Mouse (Mus musculus): ENCODE measurements around the gene Lrp1. TPM values are rescaled to one million over a fixed set of nuclear protein-coding genes. Genes with fewer than 3 reads are reported as not detected.

The Lrp1 gene
- polyA plus RNA-seq, 1 experiment from 2014 or later: 67.2 TPM

DNA sequence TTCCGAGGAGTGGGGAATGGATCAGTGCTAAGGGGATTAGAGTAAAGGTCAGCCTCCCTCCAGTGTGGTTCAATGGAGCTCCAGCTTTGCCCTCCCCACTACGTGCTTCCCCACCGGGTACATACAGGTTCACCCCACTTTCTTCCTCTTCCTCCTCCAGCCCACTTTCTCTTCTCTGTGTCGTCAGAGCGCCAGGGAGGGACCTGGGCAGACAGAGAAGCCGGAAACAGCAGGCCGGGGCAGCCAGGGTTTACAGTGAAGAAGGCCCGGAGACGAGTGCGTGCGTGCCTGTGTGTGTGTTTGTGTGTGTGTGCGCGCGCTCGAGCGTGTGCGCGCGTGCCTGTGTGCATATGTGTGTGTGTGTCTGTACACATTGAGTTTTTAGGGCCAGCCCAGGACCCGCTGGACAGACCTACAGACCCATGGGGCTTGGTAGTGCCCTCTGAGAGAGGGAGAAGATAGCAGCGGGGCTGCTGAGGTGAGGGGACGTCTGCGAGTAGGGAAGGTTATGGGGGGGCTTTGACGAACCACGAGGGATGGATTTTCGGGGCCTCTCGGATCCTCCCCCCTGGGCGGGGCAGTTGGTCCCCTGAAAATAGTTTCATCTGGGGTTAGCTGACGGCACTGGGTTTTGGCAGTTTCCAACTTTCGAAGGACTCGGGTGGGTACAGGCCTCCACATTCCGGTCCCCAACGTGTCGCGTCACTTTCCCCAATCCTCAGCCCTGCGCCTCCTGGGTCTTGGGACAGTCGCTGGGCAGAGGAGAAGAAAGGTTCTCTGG is 22.0 kb upstream of the Lrp1 start, which contains the start of gene Stat6:
TSS of gene Stat6 (plus strand) at position 215 of the 781 bp plus-strand sequence.
- H3K27me3 ChIP-seq (replicated peaks): no peaks in the 10 kb centered on the region
- peak; percentile 78 for ATAC-seq
- no peaks in the 10 kb centered on the region; the same call in 1 of the 2 replicates for H3K36me3 ChIP-seq
- peaks cover 21% of the 10 kb centered on the region for H3K4me1 ChIP-seq (replicated peaks)
- H3K27ac ChIP-seq: peak within 1 kb of the TSS; percentile 93
- no peaks in the 10 kb centered on the region for H3K9me3 ChIP-seq
- WGBS: 2% methylated on average over 37 of the region's 37 CpGs
- H3K4me3 ChIP-seq (replicated peaks): peak within 1 kb of the TSS; percentile 57
- H3K4me2 ChIP-seq (replicated peaks): peak within 1 kb of the TSS; percentile 84
- H3K9ac ChIP-seq: peak within 1 kb of the TSS; percentile 73

- peak overlapping the region; percentile 84 for H3K4me2 ChIP-seq (replicated peaks)
- no peaks in the 10 kb centered on the region for H3K27me3 ChIP-seq (replicated peaks)
- H3K9ac ChIP-seq: peak overlapping the region; percentile 73
- peak overlapping the region; percentile 57 for H3K4me3 ChIP-seq (replicated peaks)
- peak overlapping the region; percentile 93 for H3K27ac ChIP-seq
- no peaks in the 10 kb centered on the region for H3K9me3 ChIP-seq
- peak; percentile 61 for ATAC-seq
- no peaks in the 10 kb centered on the region for H3K36me3 ChIP-seq
- 3% methylated on average over 19 of the region's 19 CpGs for WGBS
- H3K4me1 ChIP-seq (replicated peaks): peaks cover 21% of the 10 kb centered on the region
Observed at GRCm38 (mm10) chr10:127641861-127642771, 21.2 kb upstream of the Lrp1 start.

- Histone ChIP-seq H3K9me3 (no peaks in the 10 kb centered on the region), H3K4me1 (replicated peaks) (peaks cover 21% of the 10 kb centered on the region), H3K9ac (no peak overlapping the region), H3K27me3 (replicated peaks) (no peaks in the 10 kb centered on the region), H3K36me3 (no peaks in the 10 kb centered on the region), H3K4me3 (replicated peaks) (no peak overlapping the region), H3K4me2 (replicated peaks) (no peak overlapping the region), H3K27ac (no peak overlapping the region)
- ATAC-seq: no peak
- WGBS: 65% methylated on average over 5 of the region's 5 CpGs
Observed at GRCm38 (mm10) chr10:127640421-127640820, 19.5 kb upstream of the Lrp1 start.

GRCm38 (mm10) chr10:127632668-127633271 is 11.8 kb upstream of the Lrp1 start:
- Histone ChIP-seq H3K9ac (no peak overlapping the region), H3K27ac (no peak overlapping the region), H3K4me2 (replicated peaks) (no peak overlapping the region), H3K9me3 (no peaks in the 10 kb centered on the region), H3K36me3 (no peaks in the 10 kb centered on the region), H3K4me3 (replicated peaks) (no peak overlapping the region), H3K4me1 (replicated peaks) (peaks cover 9% of the 10 kb centered on the region; the same call in 1 of the 2 replicates), H3K27me3 (replicated peaks) (no peaks in the 10 kb centered on the region)
- ATAC-seq: peak; percentile 71
- WGBS: 27% methylated on average over 7 of the region's 7 CpGs

GRCm38 (mm10) chr10:127631261-127632214 is 10.6 kb upstream of the Lrp1 start:
- WGBS: 77% methylated on average over 10 of the region's 10 CpGs
- no peak overlapping the region for H3K4me3 ChIP-seq (replicated peaks)
- ATAC-seq: no peak
- no peak overlapping the region for H3K9ac ChIP-seq
- H3K27me3 ChIP-seq (replicated peaks): no peaks in the 10 kb centered on the region
- no peak overlapping the region for H3K4me2 ChIP-seq (replicated peaks)
- peaks cover 9% of the 10 kb centered on the region; the same call in 1 of the 2 replicates for H3K4me1 ChIP-seq (replicated peaks)
- peaks cover 1% of the 10 kb centered on the region; the same call in 1 of the 2 replicates for H3K9me3 ChIP-seq
- no peaks in the 10 kb centered on the region for H3K36me3 ChIP-seq
- H3K27ac ChIP-seq: no peak overlapping the region

DNA sequence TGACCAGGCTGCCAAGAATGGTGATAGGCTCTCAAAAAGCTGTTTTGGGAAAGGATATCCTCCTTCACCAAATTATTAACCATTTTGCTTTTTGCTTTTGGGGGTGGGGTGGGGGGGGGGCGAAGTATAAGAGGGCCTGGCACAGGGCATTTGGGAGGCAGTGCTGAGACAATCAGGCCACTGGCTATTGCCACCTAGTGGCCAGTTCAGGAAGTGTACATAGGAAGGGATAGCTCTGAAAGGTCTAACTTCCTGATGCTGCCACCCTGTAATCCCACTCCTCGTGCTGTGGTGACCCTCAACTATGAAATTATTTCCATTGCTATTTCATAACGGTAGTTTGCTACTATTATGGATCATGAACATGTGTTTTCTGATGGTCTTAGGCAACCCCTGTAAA is 5.5 kb upstream of the Lrp1 start:
- no peak overlapping the region for H3K4me2 ChIP-seq (replicated peaks)
- no peak overlapping the region for H3K4me3 ChIP-seq (replicated peaks)
- no peak overlapping the region for H3K9ac ChIP-seq
- no peaks in the 10 kb centered on the region for H3K36me3 ChIP-seq
- H3K27ac ChIP-seq: no peak overlapping the region
- 86% methylated on average over 3 of the region's 3 CpGs for WGBS
- H3K27me3 ChIP-seq (replicated peaks): no peaks in the 10 kb centered on the region
- no peak for ATAC-seq
- peaks cover 4% of the 10 kb centered on the region; the same call in 1 of the 2 replicates for H3K9me3 ChIP-seq
- peaks cover 6% of the 10 kb centered on the region; the same call in 1 of the 2 replicates for H3K4me1 ChIP-seq (replicated peaks)

DNA sequence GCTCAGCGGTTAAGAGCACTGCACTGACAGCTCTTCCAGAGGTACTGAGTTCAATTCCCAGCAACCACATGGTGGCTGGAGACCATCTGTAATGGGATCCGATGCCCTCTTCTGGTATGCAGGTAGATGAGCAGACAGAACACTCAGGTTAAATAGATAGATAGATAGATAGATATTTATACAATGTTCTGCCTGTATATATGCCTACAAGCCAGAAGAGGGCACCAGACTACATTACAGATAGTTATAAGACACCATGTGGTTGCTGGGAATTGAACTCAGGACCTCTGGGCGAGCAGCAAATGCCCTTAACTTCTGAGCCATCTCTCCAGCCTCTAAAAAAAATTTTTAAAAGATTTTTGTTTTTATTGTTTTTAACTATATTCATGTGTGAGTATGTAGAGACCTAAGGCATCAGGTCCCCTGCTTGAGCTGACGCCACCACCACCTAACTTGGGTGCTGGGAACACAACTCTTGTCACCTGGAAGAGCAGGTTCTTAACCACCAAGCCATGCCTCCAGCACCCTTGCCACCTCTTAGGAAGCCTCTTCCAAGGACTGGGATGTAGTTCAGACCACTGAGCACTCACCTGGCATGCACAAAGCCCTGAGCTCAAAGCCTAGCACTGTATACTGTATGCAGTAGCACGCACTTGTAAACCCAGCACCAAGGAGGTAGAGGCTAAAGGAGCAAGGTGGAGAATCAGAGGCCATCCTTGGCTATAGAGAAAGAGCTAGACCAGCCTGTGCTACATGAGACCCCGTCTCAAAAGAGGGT is 2.7 kb upstream of the Lrp1 start:
- 92% methylated on average over 6 of the region's 6 CpGs for WGBS
- H3K27ac ChIP-seq: no peak overlapping the region
- peaks cover 20% of the 10 kb centered on the region for H3K4me1 ChIP-seq (replicated peaks)
- H3K4me2 ChIP-seq (replicated peaks): no peak overlapping the region
- peaks cover 4% of the 10 kb centered on the region; the same call in 1 of the 2 replicates for H3K9me3 ChIP-seq
- H3K36me3 ChIP-seq: no peaks in the 10 kb centered on the region
- H3K4me3 ChIP-seq (replicated peaks): no peak overlapping the region
- H3K9ac ChIP-seq: no peak overlapping the region
- no peaks in the 10 kb centered on the region for H3K27me3 ChIP-seq (replicated peaks)
- ATAC-seq: no peak

DNA sequence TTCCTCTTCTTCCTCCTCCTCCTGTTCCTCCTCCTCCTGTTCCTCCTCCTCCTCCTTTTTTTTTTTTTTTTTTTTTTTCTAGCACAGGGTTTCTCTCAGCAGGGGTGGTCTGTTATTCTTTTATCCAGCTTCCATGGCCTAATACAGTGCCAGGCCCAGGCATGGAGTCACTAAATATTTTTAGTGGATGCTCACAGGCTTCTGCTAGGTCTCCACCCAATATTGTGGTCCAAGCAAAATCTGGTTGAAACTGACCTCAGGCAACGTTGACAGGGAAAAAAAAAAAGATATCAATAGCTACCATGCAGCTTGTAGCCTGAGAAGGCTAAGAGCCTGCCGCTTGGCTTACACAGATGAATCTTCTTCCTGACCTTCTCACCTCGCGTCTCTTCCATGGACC is 1.7 kb upstream of the Lrp1 start:
- H3K27me3 ChIP-seq (replicated peaks): no peaks in the 10 kb centered on the region
- ATAC-seq: no peak
- H3K9me3 ChIP-seq: peaks cover 4% of the 10 kb centered on the region; the same call in 1 of the 2 replicates
- no peaks in the 10 kb centered on the region for H3K36me3 ChIP-seq
- no peak overlapping the region for H3K27ac ChIP-seq
- H3K4me1 ChIP-seq (replicated peaks): peaks cover 30% of the 10 kb centered on the region
- H3K9ac ChIP-seq: no peak overlapping the region
- H3K4me3 ChIP-seq (replicated peaks): no peak overlapping the region
- 68% methylated on average over 4 of the region's 4 CpGs for WGBS
- H3K4me2 ChIP-seq (replicated peaks): no peak overlapping the region

DNA sequence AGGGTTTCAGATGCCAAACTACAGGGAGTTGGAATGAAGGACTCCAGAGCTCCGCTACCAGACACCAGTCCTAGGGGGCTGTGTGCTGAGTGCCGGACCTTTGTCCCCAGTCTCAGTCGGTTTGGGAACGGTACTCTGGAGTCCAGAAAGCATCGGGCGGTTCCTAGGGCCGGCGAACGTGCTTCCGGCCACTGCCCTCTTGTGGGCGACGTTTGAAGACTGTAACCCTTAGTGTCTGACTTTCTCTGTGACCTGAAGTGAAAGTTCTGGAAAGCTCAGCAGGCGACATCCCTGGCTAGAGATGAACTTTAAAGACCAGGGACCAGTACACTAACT is 1.1 kb upstream of the Lrp1 start:
- H3K4me1 ChIP-seq (replicated peaks): peaks cover 36% of the 10 kb centered on the region
- H3K9ac ChIP-seq: peak overlapping the region; percentile 75
- H3K27me3 ChIP-seq (replicated peaks): no peaks in the 10 kb centered on the region
- peak; percentile 52 for ATAC-seq
- peak overlapping the region; percentile 74 for H3K4me3 ChIP-seq (replicated peaks)
- H3K27ac ChIP-seq: peak overlapping the region; percentile 98
- 2% methylated on average over 13 of the region's 13 CpGs for WGBS
- H3K36me3 ChIP-seq: no peaks in the 10 kb centered on the region
- H3K4me2 ChIP-seq (replicated peaks): peak overlapping the region; percentile 95
- H3K9me3 ChIP-seq: peaks cover 4% of the 10 kb centered on the region; the same call in 1 of the 2 replicates

DNA sequence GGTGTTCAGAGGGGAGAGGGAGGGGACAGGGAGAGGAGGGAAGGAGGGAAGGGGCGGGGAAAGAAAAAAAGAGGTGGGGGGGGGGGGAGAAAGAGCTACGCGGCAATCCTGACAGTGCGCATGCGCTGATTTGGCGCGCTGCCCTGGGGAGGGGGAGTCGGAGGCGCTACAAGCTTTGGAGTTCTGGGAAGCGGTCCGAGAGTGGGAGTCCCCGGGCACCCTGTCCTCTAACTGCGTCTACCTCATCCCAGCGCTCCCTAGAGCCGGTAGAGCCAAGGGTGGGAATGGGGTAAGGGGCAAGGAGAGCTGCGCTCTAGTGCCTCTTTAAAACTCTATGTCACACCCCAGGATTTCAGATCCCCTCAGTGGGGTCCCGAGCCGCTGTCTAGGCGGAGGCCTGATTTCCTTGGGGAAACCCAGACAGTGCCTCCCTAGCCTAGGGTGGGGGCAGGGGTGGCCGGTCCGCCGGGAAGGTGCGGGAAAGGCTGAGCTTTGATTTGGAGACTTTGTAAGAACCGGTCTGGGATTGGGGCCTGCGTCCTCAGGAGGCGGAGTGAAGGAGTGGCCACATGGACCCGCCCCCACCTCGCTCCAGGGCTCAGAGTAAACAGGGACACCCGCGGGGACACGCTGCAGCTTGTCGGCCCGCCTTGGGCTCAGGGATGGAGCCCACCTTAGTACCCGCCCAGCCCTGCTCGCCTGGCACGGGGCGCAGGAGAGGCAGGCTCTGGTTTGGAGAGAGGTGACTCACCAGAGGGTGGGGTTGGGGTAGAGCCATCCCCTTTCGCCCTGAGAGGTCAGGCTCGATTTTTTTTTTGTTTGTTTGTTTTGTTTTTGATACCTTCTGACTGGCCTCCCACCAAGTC is 476 bp upstream of the Lrp1 start:
- Histone ChIP-seq H3K27me3 (replicated peaks) (no peaks in the 10 kb centered on the region), H3K9ac (peak overlapping the region; percentile 75), H3K4me1 (replicated peaks) (peaks cover 41% of the 10 kb centered on the region), H3K9me3 (peaks cover 1% of the 10 kb centered on the region; the same call in 1 of the 2 replicates), H3K4me3 (replicated peaks) (peak overlapping the region; percentile 74), H3K27ac (peak overlapping the region; percentile 98), H3K4me2 (replicated peaks) (peak overlapping the region; percentile 95), H3K36me3 (no peaks in the 10 kb centered on the region)
- WGBS: under 1% methylated on average over 35 of the region's 39 CpGs
- peak; percentile 93 for ATAC-seq

All from intestine, embryonic 15.5 days (tissue).